In genomic region chr13:58384371-58384770, GRCm38 (mm10) we compare ENCODE assay signal across 7 mouse cellular contexts. TPM values are rescaled to one million over a fixed set of nuclear protein-coding genes. Genes with fewer than 3 reads are reported as not detected.
DNase-seq lines count a peak whose midpoint lies in the region; ATAC-seq and TF ChIP-seq lines count a peak whose summit lies in the region.

No protein-coding gene starts in this region.

- 37% methylated on average over 11 of the region's 11 CpGs for WGBS in liver, adult 2 months
- 37% methylated on average over 11 of the region's 11 CpGs for WGBS in embryonic facial prominence, embryonic 15.5 days
- WGBS in intestine, postnatal 0 days, result 35% methylated on average over 11 of the region's 11 CpGs
- 55% methylated on average over 11 of the region's 11 CpGs for WGBS in neural tube, embryonic 14.5 days

- no peaks in the 10 kb centered on the region for H3K27me3 ChIP-seq in liver, adult 2 months (ENCODE audit: control insufficient read depth, insufficient read depth, low read length)
- H3K27me3 ChIP-seq in embryonic facial prominence, embryonic 15.5 days, result no peaks in the 10 kb centered on the region
- H3K27me3 ChIP-seq in intestine, postnatal 0 days (replicated peaks; ENCODE audit: control insufficient read depth, insufficient read depth, low read length), result no peaks in the 10 kb centered on the region
- no peaks in the 10 kb centered on the region for H3K27me3 ChIP-seq in neural tube, embryonic 14.5 days (ENCODE audit: control insufficient read depth, insufficient read depth, low read length)

- no peak for ATAC-seq in embryonic facial prominence, embryonic 15.5 days (ENCODE audit: insufficient number of reproducible peaks, low FRiP score, low TSS enrichment, low read depth)
- no peak for ATAC-seq in intestine, postnatal 0 days
- ATAC-seq in neural tube, embryonic 14.5 days (ENCODE audit: low read depth), result peak; percentile 35; the same call in 1 of the 2 replicates

- H3K4me2 ChIP-seq in embryonic facial prominence, embryonic 15.5 days (replicated peaks), result peak overlapping the region; percentile 82
- H3K4me2 ChIP-seq in intestine, postnatal 0 days (replicated peaks; ENCODE audit: low read depth), result peak overlapping the region; percentile 86
- peak overlapping the region; percentile 91 for H3K4me2 ChIP-seq in neural tube, embryonic 14.5 days (ENCODE audit: low read depth, low read length)

- H3K9me3 ChIP-seq in embryonic facial prominence, embryonic 15.5 days (replicated peaks), result peaks cover 17% of the 10 kb centered on the region; the same call in 1 of the 2 replicates
- peaks cover 14% of the 10 kb centered on the region for H3K9me3 ChIP-seq in intestine, postnatal 0 days (ENCODE audit: control insufficient read depth)
- H3K9me3 ChIP-seq in neural tube, embryonic 14.5 days (ENCODE audit: control insufficient read depth, low read length), result no peaks in the 10 kb centered on the region; the same call in 1 of the 2 replicates

- peaks cover 15% of the 10 kb centered on the region for H3K36me3 ChIP-seq in liver, adult 2 months (ENCODE audit: control insufficient read depth, insufficient read depth, low read length)
- H3K36me3 ChIP-seq in embryonic facial prominence, embryonic 15.5 days, result peaks cover 26% of the 10 kb centered on the region
- H3K36me3 ChIP-seq in intestine, postnatal 0 days (ENCODE audit: control insufficient read depth, insufficient read depth), result peaks cover 26% of the 10 kb centered on the region
- peaks cover 16% of the 10 kb centered on the region for H3K36me3 ChIP-seq in neural tube, embryonic 14.5 days (ENCODE audit: control insufficient read depth, insufficient read depth, low read length)

- H3K9ac ChIP-seq in liver, adult 2 months (ENCODE audit: low read depth, low read length), result peak overlapping the region; percentile 94
- peak overlapping the region; percentile 75 for H3K9ac ChIP-seq in embryonic facial prominence, embryonic 15.5 days
- peak overlapping the region; percentile 91 for H3K9ac ChIP-seq in intestine, postnatal 0 days (ENCODE audit: low read depth, low read length)
- H3K9ac ChIP-seq in neural tube, embryonic 14.5 days (replicated peaks; ENCODE audit: low read depth, low read length), result peak overlapping the region; percentile 78

- H3K4me1 ChIP-seq in liver, adult 2 months (ENCODE audit: control insufficient read depth, insufficient read depth, low read length), result peaks cover 3% of the 10 kb centered on the region; the same call in 1 of the 2 replicates
- peaks cover 10% of the 10 kb centered on the region for H3K4me1 ChIP-seq in embryonic facial prominence, embryonic 15.5 days
- no peaks in the 10 kb centered on the region for H3K4me1 ChIP-seq in intestine, postnatal 0 days (replicated peaks; ENCODE audit: control insufficient read depth, insufficient read depth, low read length)
- 0 out of 2 replicates have a peak, but pooled peaks cover 4% of the 10 kb centered on the region for H3K4me1 ChIP-seq in neural tube, embryonic 14.5 days (ENCODE audit: control insufficient read depth, insufficient read depth, low read length)

- H3K79me2 ChIP-seq in liver, adult 2 months (ENCODE audit: control insufficient read depth, insufficient read depth, low read length), result no peaks in the 10 kb centered on the region

- H3K4me3 ChIP-seq in liver, adult 2 months (ENCODE audit: insufficient read depth, low read depth, low read length), result peak overlapping the region; percentile 85
- H3K4me3 ChIP-seq in embryonic facial prominence, embryonic 15.5 days (replicated peaks), result peak overlapping the region; percentile 67
- peak overlapping the region; percentile 64 for H3K4me3 ChIP-seq in intestine, postnatal 0 days (ENCODE audit: low read depth, low read length)
- H3K4me3 ChIP-seq in neural tube, embryonic 14.5 days (ENCODE audit: low read depth, low read length), result peak overlapping the region; percentile 73

- H3K27ac ChIP-seq in liver, adult 2 months (replicated peaks; ENCODE audit: insufficient read depth, low read depth, low read length), result no peak overlapping the region
- H3K27ac ChIP-seq in embryonic facial prominence, embryonic 15.5 days (replicated peaks), result no peak overlapping the region
- peak overlapping the region; percentile 94 for H3K27ac ChIP-seq in intestine, postnatal 0 days (ENCODE audit: low read depth, low read length)
- no peak overlapping the region for H3K27ac ChIP-seq in neural tube, embryonic 14.5 days (ENCODE audit: low read depth, low read length)

- no peak for TF ChIP-seq CTCF in liver, adult 2 months (IDR thresholded peaks at IDR 0.05; ENCODE audit: low read depth, low read length)
- no peak for TF ChIP-seq CTCF in intestine, postnatal 0 days (IDR thresholded peaks at IDR 0.05; ENCODE audit: low read depth)

- DNase-seq in liver, adult 2 months (ENCODE audit: extremely low read depth, low read depth, low spot score), result no peak
- no peak for DNase-seq in liver
- DNase-seq in MN1 (ENCODE audit: low spot score), result no peak
- DNase-seq in yolk sac, embryonic 10.5 days (ENCODE audit: low spot score), result no peak

- TF ChIP-seq POLR2A in liver, adult 2 months (IDR thresholded peaks at IDR 0.05; ENCODE audit: extremely low read depth, insufficient read depth, low read length), result no peak

RNA-seq across cellular contexts. Expression of gene 2210016F16Rik, which starts 0.7 kb away (rescaled TPM):
- total RNA-seq in liver, adult 2 months (2014; rRNA removed), result 26.8 and 27.3 TPM in 2 replicates
- 19.0 and 19.3 TPM in 2 replicates for polyA plus RNA-seq in liver, adult 2 months (2012; rRNA removed)
- 30.0 and 30.1 TPM in 2 replicates for polyA plus RNA-seq in embryonic facial prominence, embryonic 15.5 days (2015; fragmentation: Nextera tagmentation; extraction: Ambion mirVana)
- polyA plus RNA-seq in intestine, postnatal 0 days (2015; fragmentation: Nextera tagmentation; extraction: Ambion mirVana), result 83.0 and 86.1 TPM in 2 replicates
- 24.5 TPM in 2 replicates for polyA plus RNA-seq in neural tube, embryonic 14.5 days (2014; fragmentation: Nextera tagmentation; extraction: Ambion mirVana)

RNA-seq across cellular contexts. Expression of gene Rmi1, which starts 17.7 kb away (rescaled TPM):
- 9.3 and 9.5 TPM in 2 replicates for total RNA-seq in liver, adult 2 months (2014; rRNA removed)
- 5.1 and 5.4 TPM in 2 replicates for polyA plus RNA-seq in liver, adult 2 months (2012; rRNA removed)
- 24.4 and 26.1 TPM in 2 replicates for polyA plus RNA-seq in embryonic facial prominence, embryonic 15.5 days (2015; fragmentation: Nextera tagmentation; extraction: Ambion mirVana)
- 13.2 and 14.0 TPM in 2 replicates for polyA plus RNA-seq in intestine, postnatal 0 days (2015; fragmentation: Nextera tagmentation; extraction: Ambion mirVana)
- polyA plus RNA-seq in neural tube, embryonic 14.5 days (2014; fragmentation: Nextera tagmentation; extraction: Ambion mirVana), result 27.3 and 28.8 TPM in 2 replicates

RNA-seq across cellular contexts. Expression of gene Hnrnpk, which starts 18.8 kb away (rescaled TPM):
- 241 and 280 TPM in 2 replicates for total RNA-seq in liver, adult 2 months (2014; rRNA removed)
- polyA plus RNA-seq in liver, adult 2 months (2012; rRNA removed), result 140 and 162 TPM in 2 replicates
- polyA plus RNA-seq in embryonic facial prominence, embryonic 15.5 days (2015; fragmentation: Nextera tagmentation; extraction: Ambion mirVana), result 1,301 and 1,310 TPM in 2 replicates
- polyA plus RNA-seq in intestine, postnatal 0 days (2015; fragmentation: Nextera tagmentation; extraction: Ambion mirVana), result 424 and 449 TPM in 2 replicates
- polyA plus RNA-seq in neural tube, embryonic 14.5 days (2014; fragmentation: Nextera tagmentation; extraction: Ambion mirVana), result 1,230 and 1,490 TPM in 2 replicates

RNA-seq across cellular contexts. Expression of gene Kif27, which starts 25.4 kb away (rescaled TPM):
- total RNA-seq in liver, adult 2 months (2014; rRNA removed), result under 0.01 TPM in 1 of 2 replicates, not detected in the other
- polyA plus RNA-seq in liver, adult 2 months (2012; rRNA removed), result not detected in 2 replicates
- polyA plus RNA-seq in embryonic facial prominence, embryonic 15.5 days (2015; fragmentation: Nextera tagmentation; extraction: Ambion mirVana), result 1.4 and 2.2 TPM in 2 replicates
- polyA plus RNA-seq in intestine, postnatal 0 days (2015; fragmentation: Nextera tagmentation; extraction: Ambion mirVana), result 0.55 and 0.71 TPM in 2 replicates
- 1.9 and 2.3 TPM in 2 replicates for polyA plus RNA-seq in neural tube, embryonic 14.5 days (2014; fragmentation: Nextera tagmentation; extraction: Ambion mirVana)
